Mouse (Mus musculus): ENCODE measurements around the gene Thnsl1.

GRCm38 (mm10) chr2:21258281-21258680 lies 52.8 kb downstream of the Thnsl1 start:
- TF ChIP-seq CTCF (IDR thresholded peaks at IDR 0.05; ENCODE audit: extremely low read depth, insufficient read depth, low read length) (no peak), POLR2A (IDR thresholded peaks at IDR 0.05; ENCODE audit: extremely low read depth, insufficient read depth, low read length) (no peak)

Data from cortical plate, adult 2 months (tissue).